Mouse (Mus musculus): ENCODE measurements around the gene Ttc24. TPM values are rescaled to one million over a fixed set of nuclear protein-coding genes. Genes with fewer than 3 reads are reported as not detected.

Gene Ttc24
- polyA plus RNA-seq, 1 experiment from 2014 or later, result not detected

DNA sequence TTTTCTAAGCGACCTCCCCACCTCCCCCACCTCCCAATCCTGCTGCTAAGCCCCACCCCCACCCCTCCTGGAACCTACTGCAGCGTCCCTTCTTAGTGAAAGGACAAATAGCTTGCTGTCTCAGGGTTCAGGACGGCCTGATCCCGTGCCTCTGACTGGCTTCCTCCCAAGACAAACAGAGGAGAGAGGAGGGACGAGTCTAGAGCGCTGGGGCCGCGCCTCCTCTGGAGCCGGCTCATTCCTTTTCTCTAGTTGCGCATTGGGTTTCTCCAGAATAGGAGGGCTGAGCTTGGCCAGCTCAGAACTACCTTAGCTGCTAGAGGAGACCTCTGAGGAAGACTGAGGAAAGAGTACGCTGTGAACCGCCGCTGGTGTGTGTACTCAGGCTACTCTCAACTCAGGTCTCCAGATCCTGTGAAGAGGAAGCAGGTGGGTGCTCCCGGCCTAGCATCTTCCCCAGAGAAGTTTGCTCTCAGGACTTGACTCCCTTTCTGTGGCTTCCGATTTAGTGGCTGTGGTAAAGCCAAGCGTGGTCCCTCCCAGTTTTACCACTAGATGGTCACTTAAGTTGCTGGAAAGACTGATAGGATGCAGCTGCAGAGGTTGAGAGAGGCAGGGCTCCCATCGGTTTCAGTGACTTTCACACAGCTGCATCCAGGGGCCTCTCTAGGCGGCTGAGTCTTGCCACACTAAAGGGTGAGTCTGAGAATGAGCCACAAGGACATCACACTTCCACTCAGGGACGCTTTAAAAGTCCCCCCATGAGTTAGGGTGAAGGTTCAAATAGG lies 47.3 kb downstream of the Ttc24 start:
- 16% methylated on average over 19 of the region's 19 CpGs for WGBS
- Histone ChIP-seq H3K4me2 (replicated peaks) (no peak overlapping the region), H3K27ac (no peak overlapping the region), H3K36me3 (no peaks in the 10 kb centered on the region), H3K9ac (no peak overlapping the region), H3K9me3 (no peaks in the 10 kb centered on the region; the same call in 1 of the 2 replicates), H3K27me3 (replicated peaks) (peaks cover 46% of the 10 kb centered on the region), H3K4me3 (replicated peaks) (no peak overlapping the region), H3K4me1 (replicated peaks) (no peaks in the 10 kb centered on the region)
- ATAC-seq, result no peak

DNA sequence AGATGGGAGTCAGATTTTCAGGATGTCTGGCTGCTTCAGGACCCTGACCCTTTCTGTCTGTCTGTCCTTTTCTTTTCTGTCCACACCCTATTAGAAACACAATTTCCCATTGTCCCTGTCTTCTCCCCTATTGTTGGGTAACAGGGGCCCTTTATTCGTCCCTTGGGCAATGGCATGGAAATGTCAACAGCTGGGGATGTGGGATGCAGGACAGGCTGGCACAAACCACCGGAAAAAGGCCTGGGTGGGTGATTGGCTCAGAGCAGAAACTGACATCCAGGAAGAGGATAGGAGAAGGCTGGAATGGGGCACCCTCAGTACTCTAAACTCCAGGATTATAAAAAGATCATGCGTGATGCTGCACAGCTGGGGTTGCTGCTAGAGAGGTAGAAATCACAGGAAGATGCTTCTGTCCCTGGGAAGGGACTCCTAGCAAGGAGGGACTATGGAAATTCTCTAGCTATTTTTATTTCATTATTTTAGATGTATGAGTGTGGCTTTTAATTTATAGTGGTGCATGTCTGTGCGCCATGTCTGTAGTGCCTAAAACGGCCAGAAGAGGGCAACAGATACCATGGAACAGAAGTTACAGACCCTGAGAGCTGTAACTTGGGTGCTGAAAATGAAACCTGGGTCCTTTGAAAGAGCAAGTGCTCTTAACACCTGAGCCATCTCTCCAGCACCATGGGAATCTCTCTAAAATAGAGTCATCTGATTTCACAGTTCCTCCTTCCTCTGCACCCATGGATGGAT lies 50.5 kb downstream of the Ttc24 start, which contains the start of gene Hapln2:
Gene Hapln2 (minus strand): TSS at position 150 of the 753 bp plus-strand sequence.
- Histone ChIP-seq H3K4me2 (replicated peaks) (no peak within 1 kb of the TSS), H3K4me3 (replicated peaks) (no peak within 1 kb of the TSS), H3K27ac (no peak within 1 kb of the TSS), H3K27me3 (replicated peaks) (peaks cover 68% of the 10 kb centered on the region), H3K9me3 (no peaks in the 10 kb centered on the region; the same call in 1 of the 2 replicates), H3K4me1 (replicated peaks) (peaks cover 14% of the 10 kb centered on the region), H3K9ac (no peak within 1 kb of the TSS), H3K36me3 (no peaks in the 10 kb centered on the region)
- WGBS, result 49% methylated on average over 5 of the region's 5 CpGs
- ATAC-seq, result no peak

DNA sequence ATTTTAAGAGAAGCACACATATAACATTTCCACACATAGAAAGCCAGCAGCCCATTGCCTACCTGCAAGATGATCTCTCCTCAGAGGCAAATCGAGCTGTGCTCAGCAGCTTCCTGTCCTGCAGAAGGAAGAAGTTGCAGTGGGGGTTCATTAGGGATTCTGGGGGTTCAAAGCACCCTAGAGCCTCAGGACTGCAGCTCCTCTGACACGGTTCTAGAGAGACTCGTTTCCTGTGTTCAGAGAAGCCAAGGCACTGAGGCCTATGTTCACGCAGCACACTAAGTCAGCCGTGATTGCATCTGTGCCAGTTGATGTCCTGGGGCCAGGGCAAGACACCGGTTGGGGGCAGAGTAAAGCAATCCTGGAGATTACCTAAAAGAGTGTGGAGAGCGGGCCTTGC lies 51.3 kb downstream of the Ttc24 start:
- no peaks in the 10 kb centered on the region; the same call in 1 of the 2 replicates for H3K9me3 ChIP-seq
- 62% methylated on average over 7 of the region's 7 CpGs for WGBS
- H3K27ac ChIP-seq, result no peak overlapping the region
- peaks cover 67% of the 10 kb centered on the region for H3K27me3 ChIP-seq (replicated peaks)
- H3K36me3 ChIP-seq, result no peaks in the 10 kb centered on the region
- H3K4me3 ChIP-seq (replicated peaks), result no peak overlapping the region
- ATAC-seq, result no peak
- peaks cover 18% of the 10 kb centered on the region for H3K4me1 ChIP-seq (replicated peaks)
- H3K9ac ChIP-seq, result no peak overlapping the region
- no peak overlapping the region for H3K4me2 ChIP-seq (replicated peaks)

GRCm38 (mm10) chr3:88023192-88024074 lies 54.7 kb downstream of the Ttc24 start:
- Histone ChIP-seq H3K4me3 (replicated peaks) (peak overlapping the region; percentile 57), H3K27ac (no peak overlapping the region), H3K36me3 (no peaks in the 10 kb centered on the region), H3K9ac (peak overlapping the region; percentile 41), H3K4me2 (replicated peaks) (peak overlapping the region; percentile 100), H3K9me3 (no peaks in the 10 kb centered on the region; the same call in 1 of the 2 replicates), H3K4me1 (replicated peaks) (peaks cover 18% of the 10 kb centered on the region), H3K27me3 (replicated peaks) (peaks cover 65% of the 10 kb centered on the region)
- peak; percentile 79 for ATAC-seq
- WGBS, result under 1% methylated on average over 81 of the region's 81 CpGs

- Histone ChIP-seq H3K27ac (no peak overlapping the region), H3K4me1 (replicated peaks) (peaks cover 18% of the 10 kb centered on the region), H3K9ac (peak overlapping the region; percentile 41), H3K9me3 (no peaks in the 10 kb centered on the region), H3K27me3 (replicated peaks) (peaks cover 70% of the 10 kb centered on the region), H3K4me2 (replicated peaks) (peak overlapping the region; percentile 100), H3K4me3 (replicated peaks) (peak overlapping the region; percentile 57), H3K36me3 (no peaks in the 10 kb centered on the region)
- peak; percentile 95 for ATAC-seq
- WGBS, result 2% methylated on average over 65 of the region's 66 CpGs
Observed at GRCm38 (mm10) chr3:88022322-88023191, 55.5 kb downstream of the Ttc24 start.

Other genes starting within 250 kb of the Ttc24 start
- gene Sh2d2a, start 231.5 kb downstream of the Ttc24 start, polyA plus RNA-seq (2015; fragmentation: Nextera tagmentation; extraction: Ambion mirVana), result 0.24 and 0.43 TPM in 2 replicates
- gene Prcc, start 192.7 kb downstream of the Ttc24 start, polyA plus RNA-seq (2015; fragmentation: Nextera tagmentation; extraction: Ambion mirVana), result 13.1 TPM in 2 replicates
- 227 and 229 TPM in 2 replicates for gene Hdgf, start 172.0 kb downstream of the Ttc24 start, polyA plus RNA-seq (2015; fragmentation: Nextera tagmentation; extraction: Ambion mirVana)
- 74.2 and 79.2 TPM in 2 replicates for gene Mrpl24, start 158.8 kb downstream of the Ttc24 start, polyA plus RNA-seq (2015; fragmentation: Nextera tagmentation; extraction: Ambion mirVana)
- gene Isg20l2, start 148.0 kb downstream of the Ttc24 start, polyA plus RNA-seq (2015; fragmentation: Nextera tagmentation; extraction: Ambion mirVana), result 46.7 and 49.9 TPM in 2 replicates
- 15.8 and 16.3 TPM in 2 replicates for gene Rrnad1, start 147.6 kb downstream of the Ttc24 start, polyA plus RNA-seq (2015; fragmentation: Nextera tagmentation; extraction: Ambion mirVana)
- gene Crabp2, start 129.6 kb downstream of the Ttc24 start, polyA plus RNA-seq (2015; fragmentation: Nextera tagmentation; extraction: Ambion mirVana), result 7.0 and 8.2 TPM in 2 replicates
- 17.0 and 20.0 TPM in 2 replicates for gene Nes, start 107.2 kb downstream of the Ttc24 start, polyA plus RNA-seq (2015; fragmentation: Nextera tagmentation; extraction: Ambion mirVana)
- gene Bcan, start 78.1 kb downstream of the Ttc24 start, polyA plus RNA-seq (2015; fragmentation: Nextera tagmentation; extraction: Ambion mirVana), result 0.15 and 0.54 TPM in 2 replicates
- gene Hapln2, start 50.7 kb downstream of the Ttc24 start, polyA plus RNA-seq (2015; fragmentation: Nextera tagmentation; extraction: Ambion mirVana), result not detected in 2 replicates
- gene Gpatch4, start 35.2 kb downstream of the Ttc24 start, polyA plus RNA-seq (2015; fragmentation: Nextera tagmentation; extraction: Ambion mirVana), result 36.7 and 40.3 TPM in 2 replicates
- 152 and 167 TPM in 2 replicates for gene Naxe, start 19.8 kb downstream of the Ttc24 start, polyA plus RNA-seq (2015; fragmentation: Nextera tagmentation; extraction: Ambion mirVana)
- 16.7 and 17.0 TPM in 2 replicates for gene Iqgap3, start 3.7 kb upstream of the Ttc24 start, polyA plus RNA-seq (2015; fragmentation: Nextera tagmentation; extraction: Ambion mirVana)
- gene Mef2d, start 64.1 kb upstream of the Ttc24 start, polyA plus RNA-seq (2015; fragmentation: Nextera tagmentation; extraction: Ambion mirVana), result 19.7 and 20.8 TPM in 2 replicates
- 0.59 and 0.69 TPM in 2 replicates for gene Rhbg, start 176.4 kb upstream of the Ttc24 start, polyA plus RNA-seq (2015; fragmentation: Nextera tagmentation; extraction: Ambion mirVana)
- 0.15 and 0.42 TPM in 2 replicates for gene Gm38392, start 208.9 kb upstream of the Ttc24 start, polyA plus RNA-seq (2015; fragmentation: Nextera tagmentation; extraction: Ambion mirVana)
- 10.2 and 12.2 TPM in 2 replicates for gene Tsacc, start 218.7 kb upstream of the Ttc24 start, polyA plus RNA-seq (2015; fragmentation: Nextera tagmentation; extraction: Ambion mirVana)
- gene Cct3, start 218.8 kb upstream of the Ttc24 start, polyA plus RNA-seq (2015; fragmentation: Nextera tagmentation; extraction: Ambion mirVana), result 520 and 528 TPM in 2 replicates
- gene Glmp, start 246.7 kb upstream of the Ttc24 start, polyA plus RNA-seq (2015; fragmentation: Nextera tagmentation; extraction: Ambion mirVana), result 268 and 282 TPM in 2 replicates